Mouse (Mus musculus): ENCODE results near the gene Hdgfl2.

Gene Hdgfl2

DNA sequence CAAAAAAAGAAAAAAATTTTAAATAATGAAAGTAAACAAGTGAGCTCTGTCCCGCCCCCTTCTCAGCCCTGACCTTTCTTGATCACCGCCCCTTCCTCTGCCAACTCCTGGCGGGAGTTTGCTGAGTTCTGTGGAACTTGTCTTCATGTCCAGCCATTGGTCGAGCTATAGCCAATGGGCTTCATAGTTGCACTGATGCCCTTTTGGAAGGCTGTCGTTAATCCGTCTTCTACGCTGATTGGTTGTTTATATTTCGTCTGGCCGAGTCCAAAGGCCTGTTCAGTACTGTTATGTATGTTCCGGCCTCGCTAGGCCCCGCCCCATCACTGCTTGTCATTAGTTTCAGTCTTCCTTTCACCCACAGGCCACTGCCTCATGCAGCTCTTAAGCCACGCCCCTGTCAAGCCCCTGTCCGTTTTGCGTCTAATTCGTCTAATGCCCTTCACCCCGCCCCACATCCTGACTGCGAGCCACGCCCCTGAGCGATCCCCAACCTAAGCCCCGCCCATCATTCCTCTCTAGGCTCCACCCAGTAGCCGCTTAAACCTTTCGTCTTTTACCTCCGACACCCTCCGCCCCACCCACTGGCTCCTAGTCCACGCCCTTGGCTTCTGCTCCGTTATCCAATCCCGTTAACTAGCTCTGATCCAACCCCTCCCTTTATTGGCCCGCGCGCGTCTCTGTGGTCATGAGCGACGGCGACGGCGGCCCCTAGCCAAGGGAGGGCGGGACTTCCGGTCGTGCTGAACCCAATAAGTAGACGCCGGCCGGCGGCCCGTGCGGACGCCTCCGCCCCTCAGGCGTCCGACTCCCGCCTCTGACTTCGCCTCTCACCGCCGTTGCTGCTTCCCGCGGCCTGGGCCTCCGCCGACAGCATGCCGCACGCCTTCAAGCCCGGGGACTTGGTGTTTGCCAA is at the start of gene Hdgfl2:
TSS of gene Hdgfl2 (plus strand) at position 755 of the 916 bp plus-strand sequence.
- peak; percentile 100 for DNase-seq (ENCODE audit: low spot score)

- no peak for DNase-seq (ENCODE audit: low spot score)
Measured at GRCm38 (mm10) chr17:56030238-56030870, 49.1 kb upstream of the Hdgfl2 start.

- DNase-seq (ENCODE audit: low spot score) = no peak
Measured at GRCm38 (mm10) chr17:56030919-56031318, 48.5 kb upstream of the Hdgfl2 start.

- no peak for DNase-seq (ENCODE audit: low spot score)
Measured at GRCm38 (mm10) chr17:56031431-56031830, 48.0 kb upstream of the Hdgfl2 start.

- no peak for DNase-seq (ENCODE audit: low spot score)
Measured at GRCm38 (mm10) chr17:56032127-56032733, 47.2 kb upstream of the Hdgfl2 start.

GRCm38 (mm10) chr17:56032831-56033230 is 46.6 kb upstream of the Hdgfl2 start:
- DNase-seq (ENCODE audit: low spot score) = no peak

GRCm38 (mm10) chr17:56034040-56034725 is 45.3 kb upstream of the Hdgfl2 start:
- DNase-seq (ENCODE audit: low spot score) = no peak

DNA sequence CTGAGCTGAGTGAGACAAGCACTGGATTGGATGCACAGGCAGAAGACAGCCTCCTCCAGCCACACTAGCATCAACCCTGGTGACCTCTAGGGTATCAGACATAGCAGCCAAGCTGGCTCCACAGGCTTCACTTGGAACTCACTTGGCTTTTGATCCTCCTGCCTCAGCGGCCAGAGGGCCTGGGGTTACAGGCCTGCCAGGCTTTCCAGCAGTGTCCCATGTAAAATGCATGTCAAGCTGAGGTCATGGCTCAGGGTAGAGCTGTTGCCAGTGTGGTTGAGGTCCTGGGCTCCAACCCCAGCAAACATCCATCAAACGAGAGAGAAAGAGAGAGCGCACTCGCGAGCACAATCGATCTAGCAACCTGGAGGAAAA is 44.7 kb upstream of the Hdgfl2 start:
- no peak for DNase-seq (ENCODE audit: low spot score)

DNA sequence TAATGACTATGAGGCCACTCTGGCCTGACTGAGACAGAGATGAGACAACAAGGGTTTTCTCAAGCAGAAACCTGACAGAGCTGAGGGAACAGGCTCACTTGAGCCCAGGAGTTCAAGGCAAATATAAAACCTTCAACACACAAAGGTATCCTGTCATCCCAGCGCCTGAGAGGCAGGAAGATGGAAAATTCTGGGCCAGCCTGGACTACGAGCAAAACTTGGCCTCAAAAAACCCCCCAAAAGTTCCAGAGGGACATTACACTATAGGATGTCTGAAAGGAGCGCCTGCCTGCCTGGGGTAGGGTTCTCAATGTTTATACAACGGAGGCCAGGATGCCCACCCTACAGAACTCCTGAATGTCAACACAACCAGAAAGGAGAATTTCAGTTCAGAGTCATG is 44.2 kb upstream of the Hdgfl2 start:
- no peak for DNase-seq (ENCODE audit: low spot score)

GRCm38 (mm10) chr17:56036176-56036900 is 43.1 kb upstream of the Hdgfl2 start, which contains the start of gene Sh3gl1:
TSS of gene Sh3gl1 (minus strand) at chr17:56036635.
- DNase-seq (ENCODE audit: low spot score) = peak; percentile 99

DNA sequence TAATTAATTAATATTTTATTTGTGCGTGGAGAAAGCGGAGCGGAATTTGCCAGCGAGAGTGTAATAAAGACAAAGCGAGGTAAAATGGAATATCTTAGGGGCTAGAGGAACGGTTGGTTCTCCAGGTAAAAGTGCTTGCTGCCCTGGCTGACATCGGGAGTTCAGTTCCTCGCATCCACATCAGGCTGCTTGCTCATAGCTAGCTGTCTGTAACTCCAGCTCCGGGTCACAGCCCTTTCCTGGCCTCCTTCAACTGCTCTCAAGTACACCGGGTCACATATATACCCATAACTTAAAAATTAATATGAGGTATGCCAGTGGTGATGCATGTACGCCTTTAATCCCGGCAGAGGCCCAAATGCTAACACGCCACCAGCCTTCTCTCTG is 42.5 kb upstream of the Hdgfl2 start:
- DNase-seq (ENCODE audit: low spot score) = peak; percentile 51

GRCm38 (mm10) chr17:56038583-56039261 is 40.7 kb upstream of the Hdgfl2 start:
- DNase-seq (ENCODE audit: low spot score) = no peak

DNA sequence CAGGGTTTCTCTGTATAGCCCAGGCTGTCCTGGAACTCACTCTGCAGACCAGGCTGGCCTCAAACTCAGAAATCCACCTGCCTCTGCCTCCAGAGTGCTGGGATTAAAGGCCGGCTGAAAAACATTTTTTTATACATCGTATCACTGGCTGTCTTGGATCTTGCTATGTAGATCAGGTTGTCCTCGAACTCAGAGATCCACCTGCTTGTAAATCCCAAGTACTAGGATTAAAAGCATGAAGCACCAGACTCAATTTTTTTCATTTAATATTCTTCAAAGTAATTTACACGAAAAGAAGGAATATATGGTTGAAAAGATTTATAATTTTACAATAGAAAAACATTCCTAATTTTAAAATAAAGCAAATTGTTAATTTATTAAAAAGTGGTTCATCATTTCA is 40.1 kb upstream of the Hdgfl2 start:
- no peak for DNase-seq (ENCODE audit: low spot score)

- DNase-seq (ENCODE audit: low spot score) = peak; percentile 98
Measured at GRCm38 (mm10) chr17:56040030-56040856, 39.2 kb upstream of the Hdgfl2 start, which contains the start of gene Chaf1a. TSS of gene Chaf1a (plus strand) at chr17:56040439.

DNA sequence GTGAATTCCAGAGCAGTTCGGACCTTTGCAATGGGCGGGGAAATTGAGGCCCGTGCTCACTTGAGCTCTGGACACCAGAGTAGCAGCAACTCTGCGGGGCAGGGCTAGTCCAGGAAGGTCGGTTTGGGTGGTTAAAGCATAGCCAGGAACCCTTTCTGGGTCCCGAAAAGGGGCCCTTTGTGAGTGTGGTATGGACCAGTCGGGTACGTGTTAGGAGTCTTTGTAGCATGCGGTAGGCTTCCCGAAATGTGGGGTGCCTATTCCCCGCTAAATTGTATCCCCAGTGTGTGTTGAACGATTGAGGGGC is 38.6 kb upstream of the Hdgfl2 start:
- no peak for DNase-seq (ENCODE audit: low spot score)

GRCm38 (mm10) chr17:56051369-56051768 is 28.1 kb upstream of the Hdgfl2 start:
- DNase-seq (ENCODE audit: low spot score) = no peak

- no peak for DNase-seq (ENCODE audit: low spot score)
Measured at GRCm38 (mm10) chr17:56054938-56055337, 24.5 kb upstream of the Hdgfl2 start.

GRCm38 (mm10) chr17:56055945-56056678 is 23.3 kb upstream of the Hdgfl2 start:
- no peak for DNase-seq (ENCODE audit: low spot score)

- no peak for DNase-seq (ENCODE audit: low spot score)
Measured at GRCm38 (mm10) chr17:56057381-56058120, 21.9 kb upstream of the Hdgfl2 start.
